Mouse (Mus musculus): ENCODE measurements around the gene Rpgrip1.
A peak's percentile ranks its signal among the peaks of the same experiment; 100 is the strongest.
"Not testable (repeated sequence)": the region's sequence is repeated elsewhere in the genome, so short reads cannot be mapped to it uniquely, and the experiment has no call there.

Rpgrip1 gene

GRCm38 (mm10) chr14:52110346-52110745 is at the start of gene Rpgrip1:
Gene Rpgrip1 (plus strand): TSS chr14:52110704.
- DNase-seq (ENCODE audit: extremely low read depth, low read depth, low spot score): no peak

- no peak for DNase-seq (ENCODE audit: extremely low read depth, low read depth, low spot score)
Observed at GRCm38 (mm10) chr14:52060800-52061199, 49.7 kb upstream of the Rpgrip1 start.

- DNase-seq (ENCODE audit: extremely low read depth, low read depth, low spot score): no peak
Observed at GRCm38 (mm10) chr14:52061798-52062197, 48.7 kb upstream of the Rpgrip1 start.

- no peak for DNase-seq (ENCODE audit: extremely low read depth, low read depth, low spot score)
Observed at GRCm38 (mm10) chr14:52066135-52066534, 44.4 kb upstream of the Rpgrip1 start.

GRCm38 (mm10) chr14:52071599-52072137 is 38.8 kb upstream of the Rpgrip1 start:
- DNase-seq (ENCODE audit: extremely low read depth, low read depth, low spot score): no peak

GRCm38 (mm10) chr14:52083083-52083482 is 27.4 kb upstream of the Rpgrip1 start:
- DNase-seq (ENCODE audit: extremely low read depth, low read depth, low spot score): no peak

GRCm38 (mm10) chr14:52094533-52094932 is 16.0 kb upstream of the Rpgrip1 start:
- no peak for DNase-seq (ENCODE audit: extremely low read depth, low read depth, low spot score)

GRCm38 (mm10) chr14:52097191-52097590 is 13.3 kb upstream of the Rpgrip1 start:
- not testable (repeated sequence) for DNase-seq (ENCODE audit: extremely low read depth, low read depth, low spot score)

GRCm38 (mm10) chr14:52098387-52098786 is 12.1 kb upstream of the Rpgrip1 start:
- not testable (repeated sequence) for DNase-seq (ENCODE audit: extremely low read depth, low read depth, low spot score)

- no peak for DNase-seq (ENCODE audit: extremely low read depth, low read depth, low spot score)
Observed at GRCm38 (mm10) chr14:52099563-52099962, 10.9 kb upstream of the Rpgrip1 start.

- DNase-seq (ENCODE audit: extremely low read depth, low read depth, low spot score): no peak
Observed at GRCm38 (mm10) chr14:52100170-52100960, 10.1 kb upstream of the Rpgrip1 start.

GRCm38 (mm10) chr14:52101285-52102157 is 9.0 kb upstream of the Rpgrip1 start:
- DNase-seq (ENCODE audit: extremely low read depth, low read depth, low spot score): no peak

GRCm38 (mm10) chr14:52103474-52103855 is 7.0 kb upstream of the Rpgrip1 start:
- DNase-seq (ENCODE audit: extremely low read depth, low read depth, low spot score): no peak

- DNase-seq (ENCODE audit: extremely low read depth, low read depth, low spot score): peak; percentile 100
Observed at GRCm38 (mm10) chr14:52103856-52104676, 6.4 kb upstream of the Rpgrip1 start, which contains the start of gene Hnrnpc. Gene Hnrnpc (minus strand): TSS chr14:52104028.

- DNase-seq (ENCODE audit: extremely low read depth, low read depth, low spot score): no peak
Observed at GRCm38 (mm10) chr14:52104677-52105285, 5.7 kb upstream of the Rpgrip1 start.

- DNase-seq (ENCODE audit: extremely low read depth, low read depth, low spot score): no peak
Observed at GRCm38 (mm10) chr14:52105308-52105707, 5.2 kb upstream of the Rpgrip1 start.

GRCm38 (mm10) chr14:52106741-52107140 is 3.8 kb upstream of the Rpgrip1 start:
- DNase-seq (ENCODE audit: extremely low read depth, low read depth, low spot score): peak; percentile 97

- no peak for DNase-seq (ENCODE audit: extremely low read depth, low read depth, low spot score)
Observed at GRCm38 (mm10) chr14:52108025-52108424, 2.5 kb upstream of the Rpgrip1 start.

GRCm38 (mm10) chr14:52114101-52114500 is 3.6 kb downstream of the Rpgrip1 start:
- no peak for DNase-seq (ENCODE audit: extremely low read depth, low read depth, low spot score)

GRCm38 (mm10) chr14:52117241-52117640 is 6.7 kb downstream of the Rpgrip1 start:
- no peak for DNase-seq (ENCODE audit: extremely low read depth, low read depth, low spot score)

Data from fat pad, adult 2 months (tissue).